Mouse (Mus musculus) macrophage (primary cell): ENCODE data around the gene Gpr55. TPM values are rescaled to one million over a fixed set of nuclear protein-coding genes. Genes with fewer than 3 reads are reported as not detected.

Experiments
- H3K27ac ChIP-seq: fragments of 350-480 bp; formaldehyde crosslinking; 2 replicates; pipeline ENCODE4 v1.9.0; 2021
- H3K36me3 ChIP-seq: fragments of 350-480 bp; formaldehyde crosslinking; 2 replicates; pipeline ENCODE4 v1.9.0; 2021; ENCODE audit errors: inconsistent target
- H3K4me3 ChIP-seq: fragments of 350-480 bp; formaldehyde crosslinking; 2 replicates; pipeline ENCODE4 v1.9.0; 2021; ENCODE audit errors: inconsistent target
- H3K79me2 ChIP-seq: fragments of 350-480 bp; formaldehyde crosslinking; 2 replicates; pipeline ENCODE4 v1.9.0; 2021; ENCODE audit errors: inconsistent target
- WGBS: methylation state at CpG from one replicate; pipeline ENCODE4 v1.1.7; 2026; ENCODE audit warnings: inconsistent platforms; ENCODE audit not compliant: missing documents; 5-methylcytosine and 5-hydroxymethylcytosine counted together
- polyA plus RNA-seq: library from polyadenylated mRNA; stranded (reverse); fragments of 250-400 nt; gene quantifications from 3 replicates; pipeline ENCODE4 v1.2.4, GENCODE M21; 2018; ENCODE audit warnings: inconsistent platforms

Gene Gpr55
- polyA plus RNA-seq, 1 experiment from 2014 or later: 0.22 TPM

- Histone ChIP-seq H3K27ac (no peak overlapping the region), H3K36me3 (no peaks in the 10 kb centered on the region), H3K79me2 (no peaks in the 10 kb centered on the region), H3K4me3 (no peak overlapping the region)
- 77% methylated on average over 3 of the region's 3 CpGs for WGBS
Observed at GRCm38 (mm10) chr1:85972341-85972740, 11.5 kb upstream of the Gpr55 start.

DNA sequence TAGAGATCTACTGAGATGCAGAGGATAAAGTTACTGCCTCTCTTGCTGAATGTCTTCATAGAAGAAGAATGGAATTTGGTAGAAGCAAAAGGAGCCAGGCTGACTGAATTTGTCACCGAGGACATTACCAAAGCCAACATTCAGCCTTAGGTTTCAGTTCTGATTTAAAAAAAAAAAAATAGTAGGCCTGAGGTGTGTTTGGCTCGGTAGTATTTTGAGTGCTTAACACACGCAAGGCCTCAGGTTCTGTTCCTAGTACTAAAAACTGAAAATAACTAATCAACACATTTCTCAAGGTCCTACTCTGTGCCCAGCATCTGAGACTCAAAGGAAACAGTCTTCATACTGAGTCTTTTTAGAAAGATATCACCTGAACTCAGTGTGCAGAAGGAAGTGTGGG lies 10.3 kb upstream of the Gpr55 start:
- 92% methylated on average over 3 of the region's 3 CpGs for WGBS
- no peaks in the 10 kb centered on the region for H3K79me2 ChIP-seq
- no peaks in the 10 kb centered on the region for H3K36me3 ChIP-seq
- no peak overlapping the region for H3K27ac ChIP-seq
- no peak overlapping the region for H3K4me3 ChIP-seq

DNA sequence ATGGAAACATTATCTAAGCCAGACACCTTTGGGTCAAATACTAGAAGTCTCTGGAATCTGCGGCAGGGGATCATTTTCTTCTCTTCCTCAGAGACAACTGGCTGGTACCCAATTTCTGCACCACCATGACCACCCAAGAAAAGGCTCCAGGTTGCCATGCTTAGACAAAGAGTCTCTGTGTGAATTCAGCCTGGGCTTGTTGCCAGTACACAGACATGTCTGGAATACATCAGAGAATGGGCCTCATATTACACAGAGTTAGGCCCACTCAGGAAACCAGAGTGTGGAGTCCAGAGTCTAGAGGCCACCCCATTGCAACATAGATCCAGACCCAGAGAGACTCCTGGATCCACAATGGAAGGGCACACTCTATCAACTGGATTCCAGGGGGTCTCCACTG lies 8.7 kb upstream of the Gpr55 start:
- WGBS: 89% methylated on average over 1 of the region's 1 CpGs
- no peaks in the 10 kb centered on the region for H3K36me3 ChIP-seq

GRCm38 (mm10) chr1:85969081-85969480 lies 8.3 kb upstream of the Gpr55 start:
- Histone ChIP-seq H3K27ac (no peak overlapping the region), H3K4me3 (no peak overlapping the region), H3K79me2 (no peaks in the 10 kb centered on the region), H3K36me3 (no peaks in the 10 kb centered on the region)
- WGBS: 100% methylated on average over 1 of the region's 1 CpGs

More for the DNA sequence above, 8.7 kb upstream of the Gpr55 start:
- Histone ChIP-seq H3K4me3 (no peak overlapping the region), H3K79me2 (no peaks in the 10 kb centered on the region), H3K27ac (no peak overlapping the region)

DNA sequence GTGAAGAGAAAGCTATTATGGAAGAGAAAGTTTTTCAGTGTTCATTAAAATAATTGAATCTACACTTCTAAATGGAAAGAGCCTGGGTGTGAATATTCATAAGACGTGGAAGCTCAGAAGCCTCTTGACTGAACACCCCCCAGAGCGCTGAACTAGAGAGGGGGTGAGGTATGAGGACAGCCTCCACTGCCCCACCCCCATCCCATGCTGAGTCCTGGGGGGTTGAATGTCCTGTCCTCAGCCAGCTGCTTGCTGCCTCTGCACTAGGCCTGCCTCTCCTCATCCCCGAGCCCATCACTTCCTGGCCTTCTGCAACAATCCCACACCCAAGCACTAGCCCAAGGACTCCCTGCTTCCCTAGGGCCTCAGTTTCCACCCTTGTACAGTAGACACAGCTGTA lies 5.0 kb upstream of the Gpr55 start:
- 96% methylated on average over 3 of the region's 3 CpGs for WGBS
- Histone ChIP-seq H3K27ac (no peak overlapping the region), H3K4me3 (no peak overlapping the region), H3K36me3 (no peaks in the 10 kb centered on the region), H3K79me2 (no peaks in the 10 kb centered on the region)

- Histone ChIP-seq H3K27ac (no peak overlapping the region), H3K4me3 (no peak overlapping the region), H3K36me3 (no peaks in the 10 kb centered on the region), H3K79me2 (no peaks in the 10 kb centered on the region)
- WGBS: 7% methylated on average over 3 of the region's 3 CpGs
Observed at GRCm38 (mm10) chr1:85962081-85962480, 1.3 kb upstream of the Gpr55 start.

- no peaks in the 10 kb centered on the region for H3K79me2 ChIP-seq
- WGBS: 72% methylated on average over 2 of the region's 2 CpGs
- H3K4me3 ChIP-seq: no peak overlapping the region
- H3K36me3 ChIP-seq: no peaks in the 10 kb centered on the region
- no peak overlapping the region for H3K27ac ChIP-seq
Observed at GRCm38 (mm10) chr1:85959889-85960276, 924 bp downstream of the Gpr55 start.

DNA sequence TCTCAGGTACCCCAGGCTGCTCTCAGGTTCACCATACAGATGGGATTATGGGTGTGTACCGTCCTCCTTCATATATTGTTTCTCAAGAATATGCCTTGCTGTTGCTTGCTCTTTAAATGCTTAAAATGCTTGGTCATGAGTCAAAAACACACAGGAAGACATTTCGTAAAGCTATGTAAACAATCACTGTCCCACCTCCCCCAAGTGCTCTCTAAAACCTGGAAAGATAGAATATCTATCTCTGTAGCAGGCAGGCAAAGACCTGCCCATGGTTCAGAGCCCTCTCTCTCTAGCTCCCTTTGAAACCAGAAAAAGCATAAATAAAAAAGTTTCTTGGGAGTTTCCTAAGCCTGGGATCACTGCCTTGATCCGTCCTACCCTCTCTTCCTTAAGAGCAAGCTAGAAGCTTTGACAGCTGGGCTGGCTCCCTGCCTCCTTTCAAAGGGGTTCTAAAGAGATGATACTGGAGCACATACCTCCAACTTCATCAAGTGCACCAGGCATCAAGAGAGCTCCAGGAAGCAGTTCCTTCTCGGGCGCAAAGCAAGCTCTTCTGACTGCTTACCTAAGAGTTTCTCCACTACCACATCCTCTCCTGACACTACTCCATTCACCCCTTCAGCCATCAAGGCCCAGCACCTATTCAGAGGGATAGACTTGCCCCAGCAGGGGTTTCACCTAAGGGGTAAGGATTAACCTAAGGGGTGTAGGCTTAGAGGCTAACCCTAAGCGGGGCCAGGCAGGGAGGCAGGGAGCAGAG lies 1.5 kb downstream of the Gpr55 start:
- 79% methylated on average over 6 of the region's 6 CpGs for WGBS
- no peak overlapping the region for H3K27ac ChIP-seq
- no peaks in the 10 kb centered on the region for H3K79me2 ChIP-seq
- no peak overlapping the region for H3K4me3 ChIP-seq
- H3K36me3 ChIP-seq: no peaks in the 10 kb centered on the region

DNA sequence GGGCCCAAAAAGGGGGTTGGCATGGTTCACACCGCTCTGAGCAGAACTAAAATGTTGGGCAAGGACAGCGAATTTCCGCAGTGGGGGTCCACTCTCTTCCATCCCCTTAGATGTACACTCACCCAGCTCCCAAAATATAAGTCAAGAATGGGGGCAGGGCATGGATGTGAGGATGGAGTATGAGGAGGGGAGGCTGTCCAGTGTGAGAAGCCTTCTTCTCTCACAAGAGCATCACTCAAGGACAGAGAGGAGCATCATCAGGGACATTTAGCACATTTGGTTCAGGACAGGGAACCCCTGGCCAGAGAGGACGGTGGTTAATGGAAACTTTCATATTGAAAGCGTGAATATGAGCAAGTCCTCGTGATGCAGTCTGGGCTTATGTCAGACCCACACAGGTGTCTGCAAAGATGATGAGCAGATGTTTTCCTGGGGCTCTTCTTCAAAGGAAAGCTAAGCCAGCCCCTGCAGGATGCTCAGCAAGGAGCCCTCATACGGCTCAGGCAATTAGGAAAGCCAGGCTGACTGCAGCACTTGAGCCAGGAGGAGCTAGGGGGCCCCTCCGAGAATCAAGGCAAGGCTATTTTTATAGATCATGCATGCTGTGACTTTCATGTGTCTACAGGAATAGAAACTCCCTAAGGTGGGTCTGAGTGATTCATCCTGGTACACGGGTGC lies 2.7 kb downstream of the Gpr55 start:
- H3K36me3 ChIP-seq: no peaks in the 10 kb centered on the region
- H3K27ac ChIP-seq: no peak overlapping the region
- 84% methylated on average over 9 of the region's 9 CpGs for WGBS
- no peaks in the 10 kb centered on the region for H3K79me2 ChIP-seq
- H3K4me3 ChIP-seq: no peak overlapping the region

- Histone ChIP-seq H3K27ac (no peak overlapping the region), H3K4me3 (no peak overlapping the region), H3K36me3 (no peaks in the 10 kb centered on the region), H3K79me2 (no peaks in the 10 kb centered on the region)
- 6% methylated on average over 5 of the region's 5 CpGs for WGBS
Observed at GRCm38 (mm10) chr1:85957290-85957689, 3.5 kb downstream of the Gpr55 start.

DNA sequence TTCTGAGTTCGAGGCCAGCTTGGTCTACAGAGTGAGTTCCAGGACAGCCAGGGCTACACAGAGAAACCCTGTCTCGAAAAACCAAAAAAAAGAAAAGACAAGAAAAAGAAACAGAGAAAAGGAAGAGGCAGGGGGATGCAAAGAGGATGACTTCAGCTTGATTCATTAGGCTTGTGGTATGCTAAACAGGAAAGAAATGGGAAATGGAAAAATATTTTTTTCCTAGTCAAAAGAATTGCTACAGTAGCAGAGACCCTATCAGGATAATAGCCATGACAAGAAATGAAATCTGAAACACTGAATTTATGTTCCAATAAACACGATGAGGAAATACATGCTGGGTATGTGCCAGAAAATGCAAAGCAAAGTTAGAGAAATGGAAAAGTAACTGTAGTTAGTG lies 5.7 kb downstream of the Gpr55 start:
- WGBS: 61% methylated on average over 1 of the region's 3 CpGs
- H3K27ac ChIP-seq: no peak overlapping the region
- no peaks in the 10 kb centered on the region for H3K36me3 ChIP-seq
- no peaks in the 10 kb centered on the region for H3K79me2 ChIP-seq
- no peak overlapping the region for H3K4me3 ChIP-seq

- H3K36me3 ChIP-seq: no peaks in the 10 kb centered on the region
- no peaks in the 10 kb centered on the region for H3K79me2 ChIP-seq
- H3K27ac ChIP-seq: no peak overlapping the region
- WGBS: 100% methylated on average over 1 of the region's 2 CpGs
- H3K4me3 ChIP-seq: no peak overlapping the region
Observed at GRCm38 (mm10) chr1:85949085-85949684, 11.6 kb downstream of the Gpr55 start.

- Histone ChIP-seq H3K36me3 (no peaks in the 10 kb centered on the region), H3K79me2 (no peaks in the 10 kb centered on the region), H3K27ac (no peak overlapping the region), H3K4me3 (no peak overlapping the region)
- 94% methylated on average over 8 of the region's 8 CpGs for WGBS
Observed at GRCm38 (mm10) chr1:85942318-85942717, 18.5 kb downstream of the Gpr55 start.

DNA sequence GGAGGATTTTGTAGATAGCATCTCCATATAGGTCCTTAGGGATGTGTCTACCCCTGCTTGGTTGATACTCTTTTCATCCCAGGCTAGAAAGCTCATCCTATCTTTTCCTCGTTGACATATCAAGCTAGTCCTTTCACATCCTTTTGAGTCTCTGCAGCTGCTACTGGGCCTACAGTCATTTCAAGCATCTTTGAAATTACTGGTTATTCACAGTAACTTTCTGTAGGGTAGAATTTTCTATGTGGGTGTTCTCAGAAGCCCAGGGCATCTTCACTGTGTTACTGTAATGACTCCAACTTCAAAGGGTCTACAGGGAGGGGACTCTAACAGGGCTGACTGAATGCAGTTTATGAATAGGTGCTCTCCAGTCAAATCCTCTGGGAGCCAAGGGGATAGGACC lies 23.5 kb downstream of the Gpr55 start:
- WGBS: 84% methylated on average over 1 of the region's 1 CpGs
- no peaks in the 10 kb centered on the region for H3K79me2 ChIP-seq

DNA sequence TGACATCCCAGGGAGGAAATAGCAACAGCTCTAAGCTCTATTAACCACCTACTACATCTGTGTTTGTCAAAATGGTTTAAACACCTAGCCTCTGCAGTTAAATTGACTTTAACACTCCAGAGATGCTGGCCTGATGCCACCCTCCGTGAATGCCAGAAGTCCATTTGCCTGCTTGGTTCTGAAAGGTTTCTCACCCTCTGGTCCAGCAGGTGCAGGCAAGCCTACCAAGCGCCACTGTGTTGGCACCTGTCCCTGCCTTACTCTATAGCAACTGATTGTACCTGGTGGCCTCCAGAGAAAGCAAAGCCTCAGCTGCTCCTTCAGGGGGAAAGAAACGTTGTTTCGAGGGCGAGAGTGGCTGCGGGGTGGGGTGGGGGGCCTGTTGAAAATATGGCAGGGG lies 24.5 kb downstream of the Gpr55 start:
- no peaks in the 10 kb centered on the region for H3K36me3 ChIP-seq
- no peak overlapping the region for H3K27ac ChIP-seq
- WGBS: 86% methylated on average over 6 of the region's 6 CpGs
- no peak overlapping the region for H3K4me3 ChIP-seq
- H3K79me2 ChIP-seq: no peaks in the 10 kb centered on the region

More for the DNA sequence above, 23.5 kb downstream of the Gpr55 start:
- Histone ChIP-seq H3K36me3 (no peaks in the 10 kb centered on the region), H3K27ac (no peak overlapping the region), H3K4me3 (no peak overlapping the region)
